Mouse (Mus musculus) megakaryocyte, embryonic 14.5 days (primary cell): ENCODE results near the gene Ccdc163.

ENCODE experiments used
- FLI1 ChIP-seq: IDR thresholded peaks from 2 replicates; pipeline ENCODE4 v1.6.1; 2012; ENCODE audit warnings: low read length, inconsistent platforms, mixed read lengths
- GATA1 ChIP-seq: IDR thresholded peaks from 3 replicates; pipeline ENCODE4 v1.6.1; 2012; ENCODE audit warnings: mixed read lengths, low read length, inconsistent platforms, borderline replicate concordance

DNA sequence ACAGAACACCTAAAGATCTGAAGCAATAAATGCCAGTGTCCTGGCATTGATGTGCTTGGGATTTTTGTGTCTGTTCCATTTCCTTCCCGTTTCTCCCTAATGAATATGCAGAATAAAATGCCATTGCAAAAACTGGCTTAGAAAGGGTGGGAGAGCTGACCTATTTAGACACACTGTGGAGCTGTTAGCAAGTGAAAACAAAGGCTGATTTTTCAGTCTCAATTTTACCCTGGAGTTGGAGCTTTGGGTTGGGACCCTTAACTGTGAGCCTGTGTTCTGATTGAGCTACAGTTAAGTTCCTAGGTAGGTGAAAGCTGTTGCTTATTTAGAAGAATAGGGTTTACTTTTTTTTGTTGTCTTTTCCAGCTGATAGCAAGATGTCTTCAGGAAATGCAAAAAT, 21.3 kb upstream of the Ccdc163 start:
- no peak for TF ChIP-seq GATA1
- no peak for TF ChIP-seq FLI1
